Mouse (Mus musculus) cerebellum, postnatal 14 days (tissue): ENCODE measurements at regions not wholly inside any gene's neighbourhood (a gene's known extent, or its start where the extent isn't known, plus 50 kb on each side); places are given as distances from the start of the nearest gene placed in this dataset.
"Not testable (repeated sequence)": the region's sequence is repeated elsewhere in the genome, so short reads cannot be mapped to it uniquely, and the experiment has no call there.

Source experiments
- DNase-seq, 2 experiments: peaks; one replicate each; pipeline ENCODE4 v3.0.0; 2021; ENCODE audit warnings: mixed read lengths in 2 of 2

GRCm38 (mm10) chr7:139323026-139323425, 65.9 kb upstream of the Inpp5a start:
- no peak for DNase-seq

- DNase-seq, result no peak
These were observed 61.9 kb upstream of the Inpp5a start for GRCm38 (mm10) chr7:139327030-139327429.

GRCm38 (mm10) chr7:139332791-139333190, 56.1 kb upstream of the Inpp5a start:
- peak in 1 of 2 experiments; percentile 48 for DNase-seq

- not testable (repeated sequence) for DNase-seq
These were observed 50.9 kb upstream of the Inpp5a start for GRCm38 (mm10) chr7:139337998-139338397.
